Mouse (Mus musculus): ENCODE results near the gene Stkld1. TPM values are rescaled to one million over a fixed set of nuclear protein-coding genes. Genes with fewer than 3 reads are reported as not detected.

Gene Stkld1
- polyA plus RNA-seq, 1 experiment: 0.02 TPM

DNA sequence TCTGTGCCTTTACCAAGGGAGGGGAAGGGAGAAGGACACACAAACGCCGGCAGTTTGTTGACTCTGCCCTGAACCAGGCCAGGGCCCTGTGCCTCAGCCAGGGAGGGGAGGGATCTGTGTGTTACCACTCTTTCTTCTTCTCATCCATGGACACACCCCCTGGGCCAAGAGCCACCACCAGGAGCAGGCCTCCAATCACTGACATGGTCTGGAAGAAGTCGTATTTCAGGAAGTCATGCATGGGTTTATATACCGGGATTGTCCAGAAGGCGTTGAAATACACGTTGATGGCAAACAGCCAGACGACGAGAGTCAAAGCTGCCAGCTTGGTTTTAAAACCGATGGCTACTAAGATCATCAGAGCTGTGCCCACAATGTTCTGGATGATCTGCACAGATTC is 12.1 kb upstream of the Stkld1 start:
- Histone ChIP-seq H3K36me3 (ENCODE audit: control insufficient read depth, insufficient read depth) (peaks cover 65% of the 10 kb centered on the region), H3ac (ENCODE audit: control insufficient read depth, insufficient read length) (no peak overlapping the region), H3K4me3 (no peak overlapping the region), H3K79me2 (ENCODE audit: control insufficient read depth, insufficient read depth) (peaks cover 13% of the 10 kb centered on the region), H3K27me3 (ENCODE audit: control insufficient read depth, insufficient read depth, insufficient read length) (no peaks in the 10 kb centered on the region), H3K4me2 (ENCODE audit: low read depth) (no peak overlapping the region)
- TF ChIP-seq MYOG (IDR thresholded peaks at IDR 0.05; ENCODE audit: control insufficient read depth in 1 of 3, insufficient read depth in 1 of 3, insufficient read length in 2 of 3, low read depth in 2 of 3) (no peak), TCF3 (IDR thresholded peaks at IDR 0.05; ENCODE audit: insufficient read length, low read depth) (no peak), E2F4 (IDR thresholded peaks at IDR 0.05; ENCODE audit: insufficient read depth) (no peak), TCF12 (IDR thresholded peaks at IDR 0.05; ENCODE audit: insufficient read depth, poor library complexity, severe bottlenecking) (no peak), SRF (IDR thresholded peaks at IDR 0.05; ENCODE audit: control insufficient read depth, insufficient read length, low read depth) (no peak), CEBPB (IDR thresholded peaks at IDR 0.05; ENCODE audit: insufficient read depth, poor library complexity, severe bottlenecking) (no peak), POLR2AphosphoS2 (IDR thresholded peaks at IDR 0.05; ENCODE audit: insufficient read length, low read depth) (no peak), MYOD1 (IDR thresholded peaks at IDR 0.05; ENCODE audit: control insufficient read depth in 1 of 3, insufficient read length in 2 of 3, low read depth in 2 of 3) (no peak), REST (IDR thresholded peaks at IDR 0.05; ENCODE audit: insufficient read depth, insufficient read length) (no peak), USF1 (IDR thresholded peaks at IDR 0.05; ENCODE audit: low read depth) (no peak), MAX (IDR thresholded peaks at IDR 0.05; ENCODE audit: low read depth) (no peak)

GRCm38 (mm10) chr2:26927745-26928476 is 5.9 kb upstream of the Stkld1 start:
- TF ChIP-seq MYOG (IDR thresholded peaks at IDR 0.05; ENCODE audit: control insufficient read depth in 1 of 3, insufficient read depth in 1 of 3, insufficient read length in 2 of 3, low read depth in 2 of 3): no peak
- no peak for TF ChIP-seq TCF3 (IDR thresholded peaks at IDR 0.05; ENCODE audit: insufficient read length, low read depth)
- TF ChIP-seq E2F4 (IDR thresholded peaks at IDR 0.05; ENCODE audit: insufficient read depth): no peak
- TF ChIP-seq SRF (IDR thresholded peaks at IDR 0.05; ENCODE audit: control insufficient read depth, insufficient read length, low read depth): no peak
- no peak for TF ChIP-seq POLR2A (IDR thresholded peaks at IDR 0.05; ENCODE audit: insufficient read length, low read depth)
- no peak for TF ChIP-seq POLR2AphosphoS2 (IDR thresholded peaks at IDR 0.05; ENCODE audit: insufficient read length, low read depth)
- no peak for TF ChIP-seq MYOD1 (IDR thresholded peaks at IDR 0.05; ENCODE audit: control insufficient read depth in 1 of 3, insufficient read length in 2 of 3, low read depth in 2 of 3)
- no peak for TF ChIP-seq TCF12 (IDR thresholded peaks at IDR 0.05; ENCODE audit: insufficient read depth, poor library complexity, severe bottlenecking)
- no peak for TF ChIP-seq REST (IDR thresholded peaks at IDR 0.05; ENCODE audit: insufficient read depth, insufficient read length)
- TF ChIP-seq CEBPB (IDR thresholded peaks at IDR 0.05; ENCODE audit: insufficient read depth, poor library complexity, severe bottlenecking): no peak
- TF ChIP-seq USF1 (IDR thresholded peaks at IDR 0.05; ENCODE audit: low read depth): no peak
- Histone ChIP-seq H3K4me2 (ENCODE audit: low read depth) (no peak overlapping the region), H3ac (ENCODE audit: control insufficient read depth, insufficient read length) (no peak overlapping the region), H3K4me3 (no peak overlapping the region), H3K27me3 (ENCODE audit: control insufficient read depth, insufficient read depth, insufficient read length) (no peaks in the 10 kb centered on the region), H3K79me2 (ENCODE audit: control insufficient read depth, insufficient read depth) (peaks cover 54% of the 10 kb centered on the region), H3K36me3 (ENCODE audit: control insufficient read depth, insufficient read depth) (peaks cover 33% of the 10 kb centered on the region)

GRCm38 (mm10) chr2:26930390-26930789 is 3.5 kb upstream of the Stkld1 start:
- peaks cover 18% of the 10 kb centered on the region for H3K36me3 ChIP-seq (ENCODE audit: control insufficient read depth, insufficient read depth)
- no peak overlapping the region for H3ac ChIP-seq (ENCODE audit: control insufficient read depth, insufficient read length)
- peak overlapping the region; percentile 84 for H3K4me2 ChIP-seq (ENCODE audit: low read depth)
- TF ChIP-seq TCF3 (IDR thresholded peaks at IDR 0.05; ENCODE audit: insufficient read length, low read depth) (no peak), POLR2AphosphoS2 (IDR thresholded peaks at IDR 0.05; ENCODE audit: insufficient read length, low read depth) (no peak), POLR2A (IDR thresholded peaks at IDR 0.05; ENCODE audit: insufficient read length, low read depth) (no peak), E2F4 (IDR thresholded peaks at IDR 0.05; ENCODE audit: insufficient read depth) (no peak), CEBPB (IDR thresholded peaks at IDR 0.05; ENCODE audit: insufficient read depth, poor library complexity, severe bottlenecking) (no peak), REST (IDR thresholded peaks at IDR 0.05; ENCODE audit: insufficient read depth, insufficient read length) (no peak), MAX (IDR thresholded peaks at IDR 0.05; ENCODE audit: low read depth) (no peak), SRF (IDR thresholded peaks at IDR 0.05; ENCODE audit: control insufficient read depth, insufficient read length, low read depth) (no peak), MYOD1 (IDR thresholded peaks at IDR 0.05; ENCODE audit: control insufficient read depth in 1 of 3, insufficient read length in 2 of 3, low read depth in 2 of 3) (no peak), TCF12 (IDR thresholded peaks at IDR 0.05; ENCODE audit: insufficient read depth, poor library complexity, severe bottlenecking) (no peak), MYOG (IDR thresholded peaks at IDR 0.05; ENCODE audit: control insufficient read depth in 1 of 3, insufficient read depth in 1 of 3, insufficient read length in 2 of 3, low read depth in 2 of 3) (no peak), USF1 (IDR thresholded peaks at IDR 0.05; ENCODE audit: low read depth) (no peak)
- H3K27me3 ChIP-seq (ENCODE audit: control insufficient read depth, insufficient read depth, insufficient read length): no peaks in the 10 kb centered on the region
- H3K4me3 ChIP-seq: no peak overlapping the region
- H3K79me2 ChIP-seq (ENCODE audit: control insufficient read depth, insufficient read depth): peaks cover 54% of the 10 kb centered on the region

DNA sequence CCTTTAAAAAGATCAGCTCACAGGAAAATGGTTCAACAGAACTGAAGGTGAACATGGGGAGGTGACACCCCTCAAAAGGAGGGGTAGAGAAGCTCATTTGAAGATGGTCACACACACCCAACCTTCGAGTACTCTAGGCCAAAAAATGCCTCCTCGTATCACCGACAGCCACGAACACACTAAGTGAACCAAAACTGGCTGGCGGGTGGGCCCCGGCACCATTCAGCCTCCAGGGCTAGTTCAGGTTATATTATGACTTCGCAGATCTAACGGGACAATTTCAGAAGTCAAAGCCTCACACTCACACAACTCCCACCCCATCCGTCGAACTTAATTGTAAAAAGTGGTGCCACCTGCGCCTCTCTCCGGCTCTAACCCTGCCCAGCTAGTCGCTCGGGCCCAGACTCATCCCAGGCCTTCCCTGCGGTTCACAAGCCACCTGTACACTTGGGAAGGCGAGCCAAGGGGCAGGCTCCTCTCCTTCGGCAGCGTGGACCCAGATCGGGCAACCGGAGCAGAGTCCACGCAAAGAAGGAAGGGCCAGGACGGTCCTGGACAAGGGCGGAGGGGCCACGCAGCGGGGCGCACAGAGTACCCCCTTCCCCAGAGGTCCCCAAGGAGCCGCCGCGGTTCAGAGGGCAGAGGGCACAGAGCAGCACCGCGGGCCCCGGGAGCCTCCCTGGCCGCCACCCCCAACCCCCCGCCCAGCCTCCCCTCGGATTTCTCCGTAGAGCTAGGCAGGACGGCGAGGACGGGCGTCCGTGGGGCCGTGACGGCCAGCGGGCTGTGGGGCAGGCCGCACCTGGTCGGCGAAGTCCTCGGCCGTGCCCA is 1.2 kb upstream of the Stkld1 start:
- H3K27me3 ChIP-seq (ENCODE audit: control insufficient read depth, insufficient read depth, insufficient read length): no peaks in the 10 kb centered on the region
- H3K79me2 ChIP-seq (ENCODE audit: control insufficient read depth, insufficient read depth): peaks cover 48% of the 10 kb centered on the region

More for the DNA sequence above, 1.2 kb upstream of the Stkld1 start:
- TF ChIP-seq SRF (IDR thresholded peaks at IDR 0.05; ENCODE audit: control insufficient read depth, insufficient read length, low read depth): no peak
- TF ChIP-seq POLR2AphosphoS2 (IDR thresholded peaks at IDR 0.05; ENCODE audit: insufficient read length, low read depth): no peak
- TF ChIP-seq TCF3 (IDR thresholded peaks at IDR 0.05; ENCODE audit: insufficient read length, low read depth): no peak
- TF ChIP-seq MAX (IDR thresholded peaks at IDR 0.05; ENCODE audit: low read depth): no peak
- TF ChIP-seq USF1 (IDR thresholded peaks at IDR 0.05; ENCODE audit: low read depth): no peak
- no peak for TF ChIP-seq E2F4 (IDR thresholded peaks at IDR 0.05; ENCODE audit: insufficient read depth)
- no peak for TF ChIP-seq MYOG (IDR thresholded peaks at IDR 0.05; ENCODE audit: control insufficient read depth in 1 of 3, insufficient read depth in 1 of 3, insufficient read length in 2 of 3, low read depth in 2 of 3)
- Histone ChIP-seq H3K4me2 (ENCODE audit: low read depth) (peak overlapping the region; percentile 84), H3K36me3 (ENCODE audit: control insufficient read depth, insufficient read depth) (peaks cover 7% of the 10 kb centered on the region), H3ac (ENCODE audit: control insufficient read depth, insufficient read length) (peak overlapping the region; percentile 95), H3K4me3 (peak overlapping the region; percentile 77)
